Mouse (Mus musculus): ENCODE measurements around the gene Mlph. TPM values are rescaled to one million over a fixed set of nuclear protein-coding genes. Genes with fewer than 3 reads are reported as not detected.

Mlph gene
- 0.57 TPM in 1 of 2 replicates, not detected in the other for polyA plus RNA-seq (2011; ENCODE audit: insufficient read depth, insufficient read length, low replicate concordance, missing spikeins)

DNA sequence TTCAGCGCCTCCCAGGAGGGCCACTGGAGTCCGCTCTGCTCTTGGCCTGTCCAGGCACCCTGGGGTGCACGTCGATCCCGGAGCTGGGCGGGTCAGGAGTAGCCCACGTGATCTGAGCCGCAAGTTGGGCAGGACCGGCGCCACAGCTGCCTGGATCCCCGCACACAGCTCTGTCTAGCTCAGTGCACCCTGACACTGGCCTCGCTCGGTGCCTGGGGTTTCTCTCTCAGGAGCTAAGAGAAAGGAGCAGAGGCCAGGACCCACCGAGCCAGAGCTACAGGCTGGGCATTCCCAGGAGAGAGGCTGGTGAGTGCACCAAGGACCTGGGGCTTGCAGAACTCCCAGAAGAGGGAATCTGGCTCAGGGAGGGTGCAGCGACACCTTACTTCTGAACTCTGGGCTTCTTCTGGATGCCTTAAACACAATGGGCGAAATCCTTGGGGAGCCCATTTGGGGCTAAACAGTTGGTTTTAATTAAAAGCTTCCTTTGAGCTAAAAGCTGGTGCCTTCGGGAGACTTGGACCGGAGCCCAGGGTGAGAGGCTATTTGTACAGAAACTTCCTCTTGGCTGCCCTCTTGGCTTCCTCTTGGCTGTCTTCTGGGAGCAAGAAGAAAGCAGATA is at the start of gene Mlph:
Gene Mlph, plus strand, starts transcription at position 138 of the 622 bp plus-strand sequence.
- Histone ChIP-seq H3K4me1 (ENCODE audit: control insufficient read depth, insufficient read depth, low read length) (no peaks in the 10 kb centered on the region), H3K4me3 (replicated peaks; ENCODE audit: control insufficient read depth, low read depth, low read length) (no peak within 1 kb of the TSS), H3K27ac (ENCODE audit: control insufficient read depth, insufficient read depth, low read depth, low read length, poor library complexity) (no peak within 1 kb of the TSS)
- WGBS, result 6% methylated on average over 18 of the region's 18 CpGs
- TF ChIP-seq CTCF (IDR thresholded peaks at IDR 0.05; ENCODE audit: control insufficient read depth, insufficient read depth, low read length) (no peak), POLR2A (IDR thresholded peaks at IDR 0.05; ENCODE audit: borderline replicate concordance, control insufficient read depth, low read depth, low read length) (no peak)

DNA sequence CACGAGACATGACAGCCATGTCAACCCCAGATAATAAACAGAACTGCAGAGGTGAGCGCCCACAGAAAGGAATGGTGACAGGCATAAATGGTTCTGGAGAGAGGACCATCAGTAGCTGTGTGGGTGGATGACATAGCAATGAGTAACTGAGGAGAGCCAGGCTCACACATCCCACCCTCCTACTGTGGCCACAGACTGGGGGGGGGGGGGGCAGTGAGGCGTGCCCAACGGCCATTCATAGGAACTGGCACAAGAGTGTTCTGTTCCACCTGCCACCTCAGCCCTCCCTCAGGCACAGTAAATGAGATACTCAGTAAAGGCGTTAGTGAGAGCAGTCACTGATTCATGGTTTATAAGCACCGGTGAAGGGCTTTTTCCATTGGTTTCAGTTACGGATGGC is 48.2 kb upstream of the Mlph start:
- Histone ChIP-seq H3K4me1 (ENCODE audit: control insufficient read depth, insufficient read depth, low read length) (no peaks in the 10 kb centered on the region), H3K27ac (ENCODE audit: control insufficient read depth, insufficient read depth, low read depth, low read length, poor library complexity) (no peak overlapping the region), H3K4me3 (replicated peaks; ENCODE audit: control insufficient read depth, low read depth, low read length) (no peak overlapping the region)
- TF ChIP-seq CTCF (IDR thresholded peaks at IDR 0.05; ENCODE audit: control insufficient read depth, insufficient read depth, low read length), result no peak
- 84% methylated on average over 7 of the region's 7 CpGs for WGBS

- H3K27ac ChIP-seq (ENCODE audit: control insufficient read depth, insufficient read depth, low read depth, low read length, poor library complexity), result no peak overlapping the region
- TF ChIP-seq POLR2A (IDR thresholded peaks at IDR 0.05; ENCODE audit: borderline replicate concordance, control insufficient read depth, low read depth, low read length) (no peak), CTCF (IDR thresholded peaks at IDR 0.05; ENCODE audit: control insufficient read depth, insufficient read depth, low read length) (no peak)
- no peaks in the 10 kb centered on the region for H3K4me1 ChIP-seq (ENCODE audit: control insufficient read depth, insufficient read depth, low read length)
- 78% methylated on average over 2 of the region's 2 CpGs for WGBS
- no peak overlapping the region for H3K4me3 ChIP-seq (replicated peaks; ENCODE audit: control insufficient read depth, low read depth, low read length)
These were observed 44.3 kb upstream of the Mlph start for GRCm38 (mm10) chr1:90870581-90870980.

- 77% methylated on average over 8 of the region's 8 CpGs for WGBS
- no peak for TF ChIP-seq POLR2A (IDR thresholded peaks at IDR 0.05; ENCODE audit: borderline replicate concordance, control insufficient read depth, low read depth, low read length)
- TF ChIP-seq CTCF (IDR thresholded peaks at IDR 0.05; ENCODE audit: control insufficient read depth, insufficient read depth, low read length), result no peak
- no peaks in the 10 kb centered on the region for H3K4me1 ChIP-seq (ENCODE audit: control insufficient read depth, insufficient read depth, low read length)
- no peak overlapping the region for H3K27ac ChIP-seq (ENCODE audit: control insufficient read depth, insufficient read depth, low read depth, low read length, poor library complexity)
- H3K4me3 ChIP-seq (replicated peaks; ENCODE audit: control insufficient read depth, low read depth, low read length), result no peak overlapping the region
These were observed 39.5 kb upstream of the Mlph start for GRCm38 (mm10) chr1:90875371-90875770.

- 40% methylated on average over 2 of the region's 2 CpGs for WGBS
These were observed 38.9 kb upstream of the Mlph start for GRCm38 (mm10) chr1:90875961-90876360.

GRCm38 (mm10) chr1:90876486-90877270 is 38.2 kb upstream of the Mlph start:
- no peak overlapping the region for H3K4me3 ChIP-seq (replicated peaks; ENCODE audit: control insufficient read depth, low read depth, low read length)
- no peaks in the 10 kb centered on the region for H3K4me1 ChIP-seq (ENCODE audit: control insufficient read depth, insufficient read depth, low read length)
- no peak for TF ChIP-seq CTCF (IDR thresholded peaks at IDR 0.05; ENCODE audit: control insufficient read depth, insufficient read depth, low read length)
- TF ChIP-seq POLR2A (IDR thresholded peaks at IDR 0.05; ENCODE audit: borderline replicate concordance, control insufficient read depth, low read depth, low read length), result no peak
- 46% methylated on average over 5 of the region's 5 CpGs for WGBS
- H3K27ac ChIP-seq (ENCODE audit: control insufficient read depth, insufficient read depth, low read depth, low read length, poor library complexity), result no peak overlapping the region

More at GRCm38 (mm10) chr1:90875961-90876360, 38.9 kb upstream of the Mlph start:
- Histone ChIP-seq H3K4me1 (ENCODE audit: control insufficient read depth, insufficient read depth, low read length) (no peaks in the 10 kb centered on the region), H3K4me3 (replicated peaks; ENCODE audit: control insufficient read depth, low read depth, low read length) (no peak overlapping the region), H3K27ac (ENCODE audit: control insufficient read depth, insufficient read depth, low read depth, low read length, poor library complexity) (no peak overlapping the region)
- TF ChIP-seq CTCF (IDR thresholded peaks at IDR 0.05; ENCODE audit: control insufficient read depth, insufficient read depth, low read length), result no peak
- no peak for TF ChIP-seq POLR2A (IDR thresholded peaks at IDR 0.05; ENCODE audit: borderline replicate concordance, control insufficient read depth, low read depth, low read length)

- H3K4me3 ChIP-seq (replicated peaks; ENCODE audit: control insufficient read depth, low read depth, low read length), result no peak overlapping the region
- TF ChIP-seq CTCF (IDR thresholded peaks at IDR 0.05; ENCODE audit: control insufficient read depth, insufficient read depth, low read length) (no peak), POLR2A (IDR thresholded peaks at IDR 0.05; ENCODE audit: borderline replicate concordance, control insufficient read depth, low read depth, low read length) (no peak)
- 65% methylated on average over 6 of the region's 6 CpGs for WGBS
- no peak overlapping the region for H3K27ac ChIP-seq (ENCODE audit: control insufficient read depth, insufficient read depth, low read depth, low read length, poor library complexity)
- H3K4me1 ChIP-seq (ENCODE audit: control insufficient read depth, insufficient read depth, low read length), result no peaks in the 10 kb centered on the region
These were observed 29.0 kb upstream of the Mlph start for GRCm38 (mm10) chr1:90885771-90886460.

GRCm38 (mm10) chr1:90894521-90894920 is 20.4 kb upstream of the Mlph start:
- no peaks in the 10 kb centered on the region for H3K4me1 ChIP-seq (ENCODE audit: control insufficient read depth, insufficient read depth, low read length)
- 41% methylated on average over 3 of the region's 3 CpGs for WGBS
- H3K4me3 ChIP-seq (replicated peaks; ENCODE audit: control insufficient read depth, low read depth, low read length), result no peak overlapping the region
- TF ChIP-seq POLR2A (IDR thresholded peaks at IDR 0.05; ENCODE audit: borderline replicate concordance, control insufficient read depth, low read depth, low read length), result no peak
- TF ChIP-seq CTCF (IDR thresholded peaks at IDR 0.05; ENCODE audit: control insufficient read depth, insufficient read depth, low read length), result no peak
- no peak overlapping the region for H3K27ac ChIP-seq (ENCODE audit: control insufficient read depth, insufficient read depth, low read depth, low read length, poor library complexity)

All from bone marrow, adult 2 months (tissue).